Mouse (Mus musculus): ENCODE measurements around the gene Pex3.

GRCm38 (mm10) chr10:13479341-13479740, 73.6 kb downstream of the Pex3 start:
- TF ChIP-seq POLR2A (IDR thresholded peaks at IDR 0.05; ENCODE audit: borderline replicate concordance, insufficient read depth, low read length): no peak
- TF ChIP-seq CTCF (IDR thresholded peaks at IDR 0.05; ENCODE audit: borderline replicate concordance, insufficient read depth, low read depth, low read length): no peak
